Mouse (Mus musculus) E14TG2a.4 (cell line): ENCODE results near the gene Arhgap21.

Experiments used
- H3K27me3 ChIP-seq: 2 replicates; pipeline ENCODE4 v1.6.1; 2014; ENCODE audit warnings: low read length, control low read depth; ENCODE audit not compliant: insufficient read depth
- H3K36me3 ChIP-seq: 2 replicates; pipeline ENCODE4 v1.6.1; 2014; ENCODE audit warnings: low read length, control low read depth; ENCODE audit not compliant: insufficient read depth
- H3K4me1 ChIP-seq: replicated peaks from 2 replicates; pipeline ENCODE4 v1.6.1; 2014; ENCODE audit warnings: low read depth, low read length, control low read depth
- H3K4me3 ChIP-seq: replicated peaks from 2 replicates; pipeline ENCODE4 v1.5.1; 2014; ENCODE audit warnings: mild to moderate bottlenecking, low read length
- H3K9me3 ChIP-seq: 2 replicates; pipeline ENCODE4 v1.6.1; 2014; ENCODE audit warnings: low read length, control low read depth
- CTCF ChIP-seq: conservative IDR thresholded peaks from 2 replicates; pipeline ENCODE4 v1.5.1; 2014; ENCODE audit warnings: low read length
- NANOG ChIP-seq: IDR thresholded peaks from 2 replicates; pipeline ENCODE4 v1.6.1; 2014; ENCODE audit warnings: borderline replicate concordance, low read length, mixed read lengths
- POU5F1 ChIP-seq: IDR thresholded peaks from 2 replicates; pipeline ENCODE4 v1.6.1; 2014; ENCODE audit warnings: low read length, borderline replicate concordance

Arhgap21 gene

DNA sequence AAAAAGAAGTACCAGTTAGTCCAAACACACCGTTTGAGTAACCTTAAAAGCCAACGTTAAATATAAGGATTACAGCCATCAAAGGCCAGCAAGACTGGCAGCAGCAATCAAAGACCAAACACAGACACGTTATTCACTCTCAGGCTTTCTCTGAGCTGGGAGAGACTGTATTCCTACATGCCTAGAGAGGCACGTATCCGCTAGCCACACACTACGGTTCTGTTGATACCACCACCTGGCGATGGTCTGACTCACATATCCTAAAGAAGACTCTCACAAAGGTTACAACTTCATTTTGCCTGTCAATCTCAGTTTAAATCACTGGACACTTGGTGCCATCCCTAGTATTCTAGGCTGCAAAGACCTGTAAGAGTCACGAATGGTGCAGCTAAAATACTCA is 13.3 kb downstream of the Arhgap21 start:
- H3K4me3 ChIP-seq = no peak overlapping the region
- peaks cover 9% of the 10 kb centered on the region; the same call in 1 of the 2 replicates for H3K36me3 ChIP-seq
- H3K27me3 ChIP-seq = no peaks in the 10 kb centered on the region
- no peaks in the 10 kb centered on the region for H3K9me3 ChIP-seq
- TF ChIP-seq NANOG = no peak
- no peak for TF ChIP-seq CTCF
- no peak for TF ChIP-seq POU5F1
- H3K4me1 ChIP-seq = peaks cover 32% of the 10 kb centered on the region

- no peak overlapping the region for H3K4me3 ChIP-seq
- TF ChIP-seq POU5F1 (no peak), CTCF (no peak), NANOG (no peak)
- no peaks in the 10 kb centered on the region for H3K9me3 ChIP-seq
- no peaks in the 10 kb centered on the region for H3K27me3 ChIP-seq
- H3K4me1 ChIP-seq = peaks cover 36% of the 10 kb centered on the region
- H3K36me3 ChIP-seq = peaks cover 2% of the 10 kb centered on the region; the same call in 1 of the 2 replicates
Observed at GRCm38 (mm10) chr2:20952716-20953115, 16.0 kb downstream of the Arhgap21 start.

DNA sequence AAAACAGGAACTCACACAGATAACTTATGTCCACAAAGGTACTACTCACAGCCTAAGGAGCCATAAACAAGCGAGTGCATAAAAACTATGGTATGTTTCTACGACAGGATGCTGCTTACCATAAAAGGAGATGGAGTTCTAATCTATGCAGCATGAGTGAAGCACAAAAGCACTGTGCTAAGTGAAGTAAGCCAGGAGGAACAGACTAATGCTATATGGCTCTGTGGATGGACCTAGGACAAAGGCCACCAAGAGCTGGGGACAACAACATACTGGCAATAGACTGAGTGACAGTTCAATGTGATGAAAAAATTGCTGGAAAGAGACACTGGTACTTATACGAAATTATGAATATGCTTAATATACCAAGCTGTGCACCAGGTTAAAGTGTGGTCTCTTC is 19.5 kb downstream of the Arhgap21 start:
- Histone ChIP-seq H3K9me3 (no peaks in the 10 kb centered on the region), H3K27me3 (no peaks in the 10 kb centered on the region), H3K4me1 (peaks cover 62% of the 10 kb centered on the region), H3K36me3 (peaks cover 12% of the 10 kb centered on the region), H3K4me3 (no peak overlapping the region)
- TF ChIP-seq CTCF (no peak), NANOG (no peak), POU5F1 (no peak)

GRCm38 (mm10) chr2:20947036-20947435 is 21.6 kb downstream of the Arhgap21 start:
- no peaks in the 10 kb centered on the region for H3K9me3 ChIP-seq
- H3K36me3 ChIP-seq = peaks cover 12% of the 10 kb centered on the region
- no peak overlapping the region for H3K4me3 ChIP-seq
- TF ChIP-seq CTCF = no peak
- no peak for TF ChIP-seq POU5F1
- TF ChIP-seq NANOG = no peak
- no peaks in the 10 kb centered on the region for H3K27me3 ChIP-seq
- H3K4me1 ChIP-seq = peaks cover 83% of the 10 kb centered on the region

DNA sequence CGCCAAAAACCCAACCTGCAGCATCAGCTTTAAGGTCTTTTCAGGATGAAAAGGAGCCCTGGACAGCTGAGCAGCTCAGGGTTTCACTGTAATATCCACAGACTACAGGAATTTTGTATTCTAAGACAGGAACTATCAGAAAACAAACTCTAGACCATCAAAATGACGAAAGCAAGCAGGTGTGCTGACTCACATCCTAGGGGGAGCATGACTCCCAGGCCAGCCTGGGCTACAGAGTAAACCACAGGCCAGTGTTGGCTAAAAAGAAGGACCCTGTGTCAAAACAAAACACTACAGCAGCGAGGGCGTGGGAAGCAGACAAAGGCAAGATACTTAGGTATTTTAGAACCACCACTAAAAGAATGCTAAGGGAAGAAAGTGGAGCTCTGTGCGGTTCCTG is 23.1 kb downstream of the Arhgap21 start:
- peaks cover 84% of the 10 kb centered on the region for H3K4me1 ChIP-seq
- H3K9me3 ChIP-seq = no peaks in the 10 kb centered on the region

GRCm38 (mm10) chr2:20943730-20944454 is 24.8 kb downstream of the Arhgap21 start:
- no peaks in the 10 kb centered on the region for H3K27me3 ChIP-seq
- H3K9me3 ChIP-seq = no peaks in the 10 kb centered on the region
- no peak overlapping the region for H3K4me3 ChIP-seq
- TF ChIP-seq CTCF (no peak), POU5F1 (0 out of 2 replicates have a peak, but pooled peaks have one; percentile 29), NANOG (no peak)
- peaks cover 10% of the 10 kb centered on the region; the same call in 1 of the 2 replicates for H3K36me3 ChIP-seq
- peaks cover 90% of the 10 kb centered on the region for H3K4me1 ChIP-seq

More for the DNA sequence above, 23.1 kb downstream of the Arhgap21 start:
- Histone ChIP-seq H3K4me3 (no peak overlapping the region), H3K36me3 (peaks cover 10% of the 10 kb centered on the region; the same call in 1 of the 2 replicates), H3K27me3 (no peaks in the 10 kb centered on the region)
- TF ChIP-seq NANOG (no peak), CTCF (no peak), POU5F1 (no peak)

DNA sequence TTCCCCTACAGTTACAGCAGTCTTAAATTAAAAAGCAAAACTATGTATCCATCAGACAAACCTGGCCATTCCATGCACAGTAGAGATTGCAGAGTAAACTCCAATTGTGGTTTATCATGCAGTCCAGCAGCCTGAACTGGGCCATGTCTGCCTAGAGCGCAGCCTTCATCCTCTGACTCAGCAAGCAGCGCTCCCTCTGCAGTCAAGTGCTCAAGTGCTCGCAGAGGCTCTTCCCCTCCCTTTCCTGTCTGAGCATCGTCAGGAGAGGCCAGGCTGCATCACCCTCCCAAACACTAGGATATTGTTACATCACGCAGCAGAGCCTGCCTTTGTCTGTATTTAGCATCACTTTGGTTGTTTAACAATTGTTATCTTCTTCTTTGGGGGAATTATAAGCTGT is 25.5 kb downstream of the Arhgap21 start:
- no peak for TF ChIP-seq POU5F1
- no peak for TF ChIP-seq NANOG
- no peak for TF ChIP-seq CTCF
- no peaks in the 10 kb centered on the region for H3K9me3 ChIP-seq
- H3K4me3 ChIP-seq = no peak overlapping the region
- H3K36me3 ChIP-seq = peaks cover 10% of the 10 kb centered on the region; the same call in 1 of the 2 replicates
- H3K27me3 ChIP-seq = no peaks in the 10 kb centered on the region
- peaks cover 90% of the 10 kb centered on the region for H3K4me1 ChIP-seq

DNA sequence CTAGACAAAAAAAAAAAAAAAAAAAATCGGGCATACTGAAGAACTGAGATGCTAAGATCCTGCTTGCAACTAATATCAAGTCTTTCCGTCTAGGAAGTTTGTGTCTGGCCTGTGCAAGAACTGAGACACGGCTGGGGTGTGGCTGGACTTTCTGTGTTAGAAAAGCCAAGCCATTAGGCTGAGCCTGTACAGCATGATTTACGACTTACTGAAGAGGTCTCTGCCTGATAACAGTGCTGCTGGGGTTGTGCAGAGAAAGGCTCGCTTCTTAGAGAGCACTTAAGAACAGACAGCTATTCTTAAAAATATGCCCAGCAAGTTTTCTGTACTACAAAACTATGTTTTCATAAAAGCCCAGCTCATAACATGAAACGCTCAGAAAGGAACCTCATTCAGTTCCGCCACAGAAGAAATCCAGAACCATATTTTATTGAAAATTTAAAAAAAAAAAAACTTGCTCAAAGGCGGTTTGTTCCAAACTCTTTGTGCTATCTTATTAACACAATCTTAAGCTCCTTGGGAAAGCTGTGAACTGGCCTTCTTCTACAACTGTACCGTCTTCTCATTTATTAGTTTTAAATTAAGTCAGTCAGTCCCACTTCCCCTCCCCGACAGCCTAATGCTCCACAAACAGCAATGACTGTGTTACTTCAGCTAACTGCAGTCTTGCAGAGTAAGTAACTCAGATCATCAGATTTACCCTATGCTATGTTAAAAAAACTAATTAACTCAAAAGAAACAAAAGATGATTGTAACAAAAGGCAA is 26.1 kb downstream of the Arhgap21 start:
- TF ChIP-seq CTCF = no peak
- TF ChIP-seq NANOG = no peak
- no peak for TF ChIP-seq POU5F1
- Histone ChIP-seq H3K36me3 (peaks cover 10% of the 10 kb centered on the region; the same call in 1 of the 2 replicates), H3K4me1 (peaks cover 90% of the 10 kb centered on the region), H3K9me3 (no peaks in the 10 kb centered on the region), H3K27me3 (no peaks in the 10 kb centered on the region), H3K4me3 (no peak overlapping the region)
